Mouse (Mus musculus) embryonic facial prominence, embryonic 11.5 days (tissue): ENCODE data around the gene Mmrn2. TPM values are rescaled to one million over a fixed set of nuclear protein-coding genes. Genes with fewer than 3 reads are reported as not detected.

Experiments used
- ATAC-seq: fragments of 200-750 bp; cut with Nextera tagmentation; replicated peaks from 2 replicates; pipeline ENCODE4 v1.8.0; 2017; ENCODE audit warnings: low read depth; ENCODE audit not compliant: insufficient number of reproducible peaks, low FRiP score, low TSS enrichment
- DNase-seq: peaks from one replicate; pipeline ENCODE4 v3.0.0-alpha.2; 2015; ENCODE audit warnings: low spot score
- H3K27ac ChIP-seq: fragments of 300-500 bp; sonication (generic); replicated peaks from 2 replicates; pipeline ENCODE4 v1.5.1; 2014; ENCODE audit warnings: mild to moderate bottlenecking, low read depth, low read length, control low read depth
- H3K27me3 ChIP-seq: fragments of 300-500 bp; sonication (generic); 2 replicates; pipeline ENCODE4 v1.6.1; 2014; ENCODE audit warnings: mild to moderate bottlenecking, low read length, moderate library complexity, mixed read lengths; ENCODE audit not compliant: control insufficient read depth, insufficient read depth
- H3K36me3 ChIP-seq: fragments of 300-500 bp; sonication (generic); replicated peaks from 2 replicates; pipeline ENCODE4 v1.6.1; 2014; ENCODE audit warnings: low read depth, mild to moderate bottlenecking, low read length, moderate library complexity, mixed read lengths; ENCODE audit not compliant: control insufficient read depth, insufficient read depth
- H3K4me1 ChIP-seq: fragments of 300-500 bp; sonication (generic); 2 replicates; pipeline ENCODE4 v1.6.1; 2014; ENCODE audit warnings: low read length, mixed read lengths; ENCODE audit not compliant: control insufficient read depth, insufficient read depth
- H3K4me2 ChIP-seq: fragments of 300-500 bp; sonication (generic); 2 replicates; pipeline ENCODE4 v1.6.1; 2014; ENCODE audit warnings: low read depth, mild to moderate bottlenecking, control low read depth, low read length, moderate library complexity
- H3K4me3 ChIP-seq: fragments of 300-500 bp; sonication (generic); 2 replicates; pipeline ENCODE4 v1.5.1; 2014; ENCODE audit warnings: low read depth, low read length, control low read depth
- H3K9ac ChIP-seq: fragments of 300-500 bp; sonication (generic); replicated peaks from 2 replicates; pipeline ENCODE4 v1.6.1; 2014; ENCODE audit warnings: mild to moderate bottlenecking, control low read depth, low read length
- H3K9me3 ChIP-seq: fragments of 300-500 bp; sonication (generic); replicated peaks from 2 replicates; pipeline ENCODE4 v1.6.1; 2016; ENCODE audit warnings: mild to moderate bottlenecking, low read length, inconsistent platforms, mixed read lengths; ENCODE audit not compliant: control insufficient read depth
- WGBS: fragments of 180-500 bp; shearing (Covaris S2); extraction: QIAGEN DNeasy Blood & Tissue Kit; methylation state at CpG from one replicate; pipeline ENCODE4 v1.1.7; 2014; 5-methylcytosine and 5-hydroxymethylcytosine counted together
- polyA plus RNA-seq: library from polyadenylated mRNA; unstranded; fragments of >200 nt; fragmentation: Nextera tagmentation; extraction: Ambion mirVana; gene quantifications from 2 replicates; pipeline ENCODE4 v1.2.1, GENCODE M21; 2014

Mmrn2 gene
- polyA plus RNA-seq, 1 experiment from 2014 or later = 5.4 TPM

DNA sequence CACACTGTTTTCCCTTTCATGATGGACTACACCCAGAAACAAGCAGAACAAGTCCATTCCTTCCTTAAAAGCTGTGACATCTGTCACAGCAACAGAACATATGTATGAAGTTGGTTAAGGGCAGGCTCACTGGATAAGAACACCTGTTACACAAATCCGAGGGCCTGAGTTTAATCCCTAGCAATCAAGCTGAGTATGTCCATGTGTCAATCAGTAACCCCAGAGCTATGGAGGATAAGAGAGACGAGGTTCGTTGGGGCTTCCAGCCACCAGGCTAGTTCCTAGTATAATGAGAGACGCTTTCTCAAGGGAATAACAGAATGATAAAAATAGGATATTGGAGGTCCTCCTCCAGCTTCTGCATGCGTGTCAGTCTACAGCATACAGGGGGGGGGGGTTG, 42.2 kb downstream of the Mmrn2 start:
- Histone ChIP-seq H3K9me3 (no peaks in the 10 kb centered on the region), H3K27ac (no peak overlapping the region), H3K4me2 (no peak overlapping the region), H3K4me3 (no peak overlapping the region), H3K4me1 (no peaks in the 10 kb centered on the region), H3K36me3 (peaks cover 6% of the 10 kb centered on the region), H3K9ac (no peak overlapping the region), H3K27me3 (no peaks in the 10 kb centered on the region)
- DNase-seq (no peak), ATAC-seq (no peak)
- 79% methylated on average over 5 of the region's 5 CpGs for WGBS

DNA sequence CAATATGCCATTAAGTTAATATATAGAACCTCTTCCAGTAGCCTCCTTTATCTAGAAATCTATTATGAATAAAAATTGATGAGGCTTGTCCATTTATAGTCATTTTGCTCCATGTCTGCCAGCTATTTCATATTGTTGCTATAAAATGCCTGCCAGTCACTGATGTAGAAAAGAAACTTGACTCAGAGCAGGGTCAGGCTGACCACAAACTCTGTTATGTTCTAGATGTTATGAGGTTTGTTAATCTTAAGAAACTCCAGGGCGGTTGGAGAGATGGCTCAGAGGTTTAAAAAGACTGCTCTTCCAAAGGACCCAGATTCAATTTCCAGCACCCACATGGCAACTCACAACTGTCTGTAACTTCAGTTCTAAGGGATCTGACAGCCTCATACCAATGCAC, 45.8 kb downstream of the Mmrn2 start:
- no peak for DNase-seq
- Histone ChIP-seq H3K27ac (no peak overlapping the region), H3K9ac (no peak overlapping the region), H3K9me3 (no peaks in the 10 kb centered on the region), H3K27me3 (no peaks in the 10 kb centered on the region), H3K4me2 (no peak overlapping the region), H3K4me3 (no peak overlapping the region), H3K4me1 (no peaks in the 10 kb centered on the region), H3K36me3 (peaks cover 6% of the 10 kb centered on the region)
- ATAC-seq = no peak
- WGBS = 100% methylated on average over 1 of the region's 1 CpGs

DNA sequence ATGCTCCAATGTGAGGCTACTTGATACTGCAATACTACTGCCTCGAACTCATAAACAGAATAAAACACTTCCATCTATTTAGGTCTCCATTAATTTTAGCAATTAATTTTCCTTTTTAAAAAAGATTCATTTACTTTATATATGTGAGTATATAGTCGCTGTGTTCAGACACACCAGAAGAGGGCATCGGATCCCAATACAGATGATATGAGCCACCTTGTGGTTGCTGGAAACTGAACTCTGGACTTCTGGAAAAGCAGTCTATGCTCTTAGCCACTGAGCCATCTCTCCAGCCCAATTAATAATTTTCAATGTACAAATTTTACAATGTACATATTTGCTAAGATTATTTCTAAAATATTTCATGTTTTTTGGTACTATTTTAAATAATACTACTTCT, 53.0 kb downstream of the Mmrn2 start:
- H3K4me1 ChIP-seq = no peaks in the 10 kb centered on the region
- no peak overlapping the region for H3K4me2 ChIP-seq
- no peak overlapping the region for H3K4me3 ChIP-seq
- no peaks in the 10 kb centered on the region for H3K9me3 ChIP-seq
- no peaks in the 10 kb centered on the region for H3K27me3 ChIP-seq
- H3K9ac ChIP-seq = no peak overlapping the region
- no peak for ATAC-seq
- WGBS = 91% methylated on average over 3 of the region's 3 CpGs
- DNase-seq = no peak
- H3K27ac ChIP-seq = no peak overlapping the region
- peaks cover 4% of the 10 kb centered on the region for H3K36me3 ChIP-seq

DNA sequence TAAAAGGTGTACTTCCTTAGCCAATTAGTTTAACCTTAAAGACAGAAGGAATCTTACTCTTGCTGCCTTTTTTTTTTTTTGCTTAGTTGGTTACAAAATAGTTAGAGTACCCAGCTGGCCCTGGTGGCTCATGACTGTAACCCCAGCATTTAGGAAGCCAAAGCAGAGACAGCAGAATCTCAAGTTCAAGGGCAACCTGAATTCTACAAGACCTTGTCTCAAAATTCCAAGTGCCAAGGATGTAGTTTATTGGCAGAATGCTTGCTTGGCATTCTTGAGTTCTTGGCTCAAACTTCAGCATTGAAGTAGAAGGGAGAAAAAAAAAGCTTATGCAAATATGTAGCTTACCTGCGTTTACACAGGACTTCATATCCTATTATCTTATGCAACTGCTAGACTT, 53.8 kb downstream of the Mmrn2 start:
- 86% methylated on average over 1 of the region's 1 CpGs for WGBS
- DNase-seq = no peak
- Histone ChIP-seq H3K4me1 (no peaks in the 10 kb centered on the region), H3K9me3 (no peaks in the 10 kb centered on the region), H3K27me3 (no peaks in the 10 kb centered on the region), H3K9ac (no peak overlapping the region), H3K27ac (no peak overlapping the region), H3K36me3 (peaks cover 4% of the 10 kb centered on the region), H3K4me2 (no peak overlapping the region), H3K4me3 (no peak overlapping the region)
- ATAC-seq = no peak

DNA sequence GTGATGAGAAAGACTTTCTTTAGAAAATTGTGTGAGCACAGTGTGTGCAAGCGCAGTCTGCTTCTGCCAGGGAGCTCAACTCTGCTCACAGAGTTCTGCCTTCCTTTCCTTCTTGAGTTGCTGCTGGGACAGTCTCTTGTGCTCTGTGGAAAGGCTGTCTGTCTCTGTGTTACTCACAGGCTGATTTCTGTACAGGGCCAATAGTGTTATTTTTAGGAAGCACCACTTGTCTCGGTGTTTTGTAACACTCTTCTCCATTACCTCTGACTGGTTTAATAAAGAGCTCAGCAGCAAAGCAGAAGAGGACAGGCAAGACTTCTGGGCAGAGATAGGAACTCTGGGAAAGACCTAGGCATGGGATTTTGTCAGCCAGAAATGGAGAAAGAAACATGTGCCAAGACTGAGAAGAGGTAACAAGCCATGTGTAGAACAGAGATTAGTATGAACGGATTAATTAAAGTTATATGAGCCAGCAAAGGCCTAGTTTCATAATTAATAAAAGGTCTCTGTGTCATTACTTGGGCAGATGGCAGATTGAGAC, 65.3 kb downstream of the Mmrn2 start:
- no peaks in the 10 kb centered on the region for H3K4me1 ChIP-seq
- no peaks in the 10 kb centered on the region for H3K27me3 ChIP-seq
- peaks cover 8% of the 10 kb centered on the region for H3K36me3 ChIP-seq
- no peak overlapping the region for H3K4me3 ChIP-seq
- 93% methylated on average over 3 of the region's 3 CpGs for WGBS
- H3K4me2 ChIP-seq = no peak overlapping the region
- DNase-seq = no peak
- no peak overlapping the region for H3K27ac ChIP-seq
- no peaks in the 10 kb centered on the region for H3K9me3 ChIP-seq
- H3K9ac ChIP-seq = no peak overlapping the region
- ATAC-seq = no peak

DNA sequence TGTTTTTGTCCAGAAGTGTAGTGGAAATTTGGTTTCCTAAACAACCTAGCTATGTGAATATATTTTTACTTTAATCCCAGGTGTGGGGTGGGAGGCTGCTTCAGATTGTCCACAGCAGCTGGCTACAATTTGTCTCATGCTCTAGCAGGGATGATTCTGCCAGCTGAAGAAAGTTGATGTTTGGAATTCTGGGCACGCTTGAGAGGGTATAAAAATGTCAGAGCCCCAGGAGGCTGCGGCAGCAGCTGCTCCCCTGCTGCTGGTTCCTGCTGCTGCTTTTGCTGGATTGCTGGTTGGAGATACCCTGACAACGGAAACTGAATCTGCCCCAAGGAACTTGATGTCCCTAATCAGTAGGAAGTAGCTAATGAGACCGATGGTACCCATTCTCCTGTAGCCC, 67.3 kb downstream of the Mmrn2 start:
- H3K36me3 ChIP-seq = peaks cover 8% of the 10 kb centered on the region
- DNase-seq = no peak
- no peaks in the 10 kb centered on the region for H3K9me3 ChIP-seq
- H3K4me1 ChIP-seq = no peaks in the 10 kb centered on the region
- 72% methylated on average over 4 of the region's 4 CpGs for WGBS
- no peak overlapping the region for H3K27ac ChIP-seq
- H3K9ac ChIP-seq = no peak overlapping the region
- no peaks in the 10 kb centered on the region for H3K27me3 ChIP-seq
- ATAC-seq = no peak
- no peak overlapping the region for H3K4me2 ChIP-seq
- H3K4me3 ChIP-seq = no peak overlapping the region

DNA sequence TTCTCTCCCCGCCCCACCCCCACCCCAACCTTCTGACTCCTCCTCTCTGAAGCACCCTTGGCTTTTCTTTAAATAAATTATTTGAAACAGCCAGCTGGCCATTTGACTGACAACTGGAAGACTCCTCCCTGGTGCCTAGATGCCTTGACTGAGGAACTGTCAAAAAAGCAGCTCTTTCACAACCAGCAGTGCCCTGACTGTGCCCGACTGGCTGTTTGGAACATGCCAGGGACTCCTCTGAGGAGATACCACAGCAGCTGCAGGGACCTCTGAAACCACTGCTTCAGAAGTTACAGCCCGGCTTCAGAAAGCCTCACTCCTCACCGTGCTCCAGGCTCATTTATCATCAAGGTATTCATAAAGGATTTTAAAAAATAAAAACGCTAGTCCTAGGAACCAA, 69.1 kb downstream of the Mmrn2 start:
- DNase-seq (no peak), ATAC-seq (no peak)
- Histone ChIP-seq H3K27ac (no peak overlapping the region), H3K9ac (no peak overlapping the region), H3K4me1 (no peaks in the 10 kb centered on the region), H3K4me2 (no peak overlapping the region), H3K27me3 (no peaks in the 10 kb centered on the region), H3K36me3 (peaks cover 10% of the 10 kb centered on the region), H3K9me3 (no peaks in the 10 kb centered on the region), H3K4me3 (no peak overlapping the region)
- WGBS = 84% methylated on average over 5 of the region's 5 CpGs

DNA sequence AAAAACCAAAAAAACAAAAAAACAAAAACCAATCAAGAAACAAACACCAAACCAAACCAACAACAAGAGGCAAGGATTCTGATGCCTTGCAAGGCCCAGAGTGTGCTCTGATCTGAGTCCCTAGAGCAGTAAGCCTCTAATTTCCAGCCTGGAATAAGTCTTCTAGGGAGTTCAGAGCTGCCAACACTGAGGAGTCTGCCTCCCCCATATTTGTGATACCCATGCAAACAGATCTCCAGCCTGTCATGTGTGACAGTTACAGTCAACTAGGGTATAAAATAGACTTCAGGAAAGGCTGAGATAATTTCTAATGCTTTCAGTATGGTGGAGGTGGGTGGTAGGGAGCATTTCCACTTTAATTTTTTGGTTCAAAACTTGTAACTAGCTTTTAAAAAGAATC, 69.7 kb downstream of the Mmrn2 start:
- H3K27ac ChIP-seq = no peak overlapping the region
- no peaks in the 10 kb centered on the region for H3K4me1 ChIP-seq
- ATAC-seq = no peak
- H3K9ac ChIP-seq = no peak overlapping the region
- no peaks in the 10 kb centered on the region for H3K27me3 ChIP-seq
- H3K36me3 ChIP-seq = peaks cover 10% of the 10 kb centered on the region
- no peaks in the 10 kb centered on the region for H3K9me3 ChIP-seq
- H3K4me3 ChIP-seq = no peak overlapping the region
- no peak overlapping the region for H3K4me2 ChIP-seq
- no peak for DNase-seq
